Mouse (Mus musculus): ENCODE data around the gene Cog5. TPM values are rescaled to one million over a fixed set of nuclear protein-coding genes. Genes with fewer than 3 reads are reported as not detected.

The Cog5 gene
- polyA plus RNA-seq, 1 experiment from 2014 or later = 41.1 TPM

GRCm38 (mm10) chr12:31848630-31849415, 194.2 kb downstream of the Cog5 start:
- Histone ChIP-seq H3K9ac (ENCODE audit: low read depth, low read length) (no peak overlapping the region), H3K4me3 (ENCODE audit: low read depth, low read length) (no peak overlapping the region), H3K27ac (ENCODE audit: low read depth, low read length) (no peak overlapping the region), H3K27me3 (ENCODE audit: control insufficient read depth, insufficient read depth, low read length) (no peaks in the 10 kb centered on the region), H3K9me3 (ENCODE audit: control insufficient read depth, low read length) (no peaks in the 10 kb centered on the region), H3K36me3 (ENCODE audit: control insufficient read depth, insufficient read depth, low read length) (no peaks in the 10 kb centered on the region), H3K4me1 (replicated peaks; ENCODE audit: control insufficient read depth, insufficient read depth, low read length) (no peaks in the 10 kb centered on the region), H3K4me2 (replicated peaks; ENCODE audit: low read depth, low read length) (no peak overlapping the region)
- no peak for ATAC-seq (ENCODE audit: low FRiP score)
- no peak for DNase-seq (ENCODE audit: low spot score)
- WGBS = 87% methylated on average over 5 of the region's 5 CpGs

- Histone ChIP-seq H3K36me3 (ENCODE audit: control insufficient read depth, insufficient read depth, low read length) (no peaks in the 10 kb centered on the region), H3K4me3 (ENCODE audit: low read depth, low read length) (no peak overlapping the region), H3K27ac (ENCODE audit: low read depth, low read length) (no peak overlapping the region), H3K9me3 (ENCODE audit: control insufficient read depth, low read length) (no peaks in the 10 kb centered on the region), H3K9ac (ENCODE audit: low read depth, low read length) (no peak overlapping the region), H3K4me1 (replicated peaks; ENCODE audit: control insufficient read depth, insufficient read depth, low read length) (no peaks in the 10 kb centered on the region), H3K4me2 (replicated peaks; ENCODE audit: low read depth, low read length) (no peak overlapping the region), H3K27me3 (ENCODE audit: control insufficient read depth, insufficient read depth, low read length) (no peaks in the 10 kb centered on the region)
- DNase-seq (ENCODE audit: low spot score) = no peak
- ATAC-seq (ENCODE audit: low FRiP score) = no peak
- 97% methylated on average over 2 of the region's 2 CpGs for whole genome bisulfite sequencing
Measured at GRCm38 (mm10) chr12:31849601-31850000, 194.9 kb downstream of the Cog5 start.

- Histone ChIP-seq H3K4me2 (replicated peaks; ENCODE audit: low read depth, low read length) (no peak overlapping the region), H3K27me3 (ENCODE audit: control insufficient read depth, insufficient read depth, low read length) (no peaks in the 10 kb centered on the region), H3K9ac (ENCODE audit: low read depth, low read length) (no peak overlapping the region), H3K4me3 (ENCODE audit: low read depth, low read length) (no peak overlapping the region), H3K27ac (ENCODE audit: low read depth, low read length) (no peak overlapping the region), H3K4me1 (replicated peaks; ENCODE audit: control insufficient read depth, insufficient read depth, low read length) (no peaks in the 10 kb centered on the region), H3K9me3 (ENCODE audit: control insufficient read depth, low read length) (no peaks in the 10 kb centered on the region), H3K36me3 (ENCODE audit: control insufficient read depth, insufficient read depth, low read length) (no peaks in the 10 kb centered on the region)
- DNase-seq (ENCODE audit: low spot score) = no peak
- 77% methylated on average over 3 of the region's 3 CpGs for WGBS
- no peak for ATAC-seq (ENCODE audit: low FRiP score)
Measured at GRCm38 (mm10) chr12:31854039-31854438, 199.4 kb downstream of the Cog5 start.

- ATAC-seq (ENCODE audit: low FRiP score) (no peak), DNase-seq (ENCODE audit: low spot score) (no peak)
- Histone ChIP-seq H3K4me3 (ENCODE audit: low read depth, low read length) (no peak overlapping the region), H3K9ac (ENCODE audit: low read depth, low read length) (no peak overlapping the region), H3K27ac (ENCODE audit: low read depth, low read length) (no peak overlapping the region), H3K36me3 (ENCODE audit: control insufficient read depth, insufficient read depth, low read length) (no peaks in the 10 kb centered on the region), H3K9me3 (ENCODE audit: control insufficient read depth, low read length) (no peaks in the 10 kb centered on the region), H3K4me2 (replicated peaks; ENCODE audit: low read depth, low read length) (no peak overlapping the region), H3K4me1 (replicated peaks; ENCODE audit: control insufficient read depth, insufficient read depth, low read length) (no peaks in the 10 kb centered on the region), H3K27me3 (ENCODE audit: control insufficient read depth, insufficient read depth, low read length) (no peaks in the 10 kb centered on the region)
- 74% methylated on average over 2 of the region's 2 CpGs for WGBS
Measured at GRCm38 (mm10) chr12:31854817-31855216, 200.1 kb downstream of the Cog5 start.

GRCm38 (mm10) chr12:31857784-31858183, 203.1 kb downstream of the Cog5 start:
- WGBS = 91% methylated on average over 7 of the region's 7 CpGs
- H3K9me3 ChIP-seq (ENCODE audit: control insufficient read depth, low read length) = no peaks in the 10 kb centered on the region
- H3K27me3 ChIP-seq (ENCODE audit: control insufficient read depth, insufficient read depth, low read length) = no peaks in the 10 kb centered on the region
- no peak for ATAC-seq (ENCODE audit: low FRiP score)
- H3K27ac ChIP-seq (ENCODE audit: low read depth, low read length) = no peak overlapping the region
- no peaks in the 10 kb centered on the region for H3K36me3 ChIP-seq (ENCODE audit: control insufficient read depth, insufficient read depth, low read length)
- H3K9ac ChIP-seq (ENCODE audit: low read depth, low read length) = no peak overlapping the region
- H3K4me3 ChIP-seq (ENCODE audit: low read depth, low read length) = no peak overlapping the region
- H3K4me1 ChIP-seq (replicated peaks; ENCODE audit: control insufficient read depth, insufficient read depth, low read length) = no peaks in the 10 kb centered on the region
- no peak overlapping the region for H3K4me2 ChIP-seq (replicated peaks; ENCODE audit: low read depth, low read length)
- DNase-seq (ENCODE audit: low spot score) = no peak

- H3K4me2 ChIP-seq (replicated peaks; ENCODE audit: low read depth, low read length) = no peak overlapping the region
- no peaks in the 10 kb centered on the region for H3K9me3 ChIP-seq (ENCODE audit: control insufficient read depth, low read length)
- no peak overlapping the region for H3K4me3 ChIP-seq (ENCODE audit: low read depth, low read length)
- no peak overlapping the region for H3K9ac ChIP-seq (ENCODE audit: low read depth, low read length)
- H3K36me3 ChIP-seq (ENCODE audit: control insufficient read depth, insufficient read depth, low read length) = no peaks in the 10 kb centered on the region
- 90% methylated on average over 16 of the region's 16 CpGs for WGBS
- no peak for DNase-seq (ENCODE audit: low spot score)
- ATAC-seq (ENCODE audit: low FRiP score) = no peak
- no peaks in the 10 kb centered on the region for H3K4me1 ChIP-seq (replicated peaks; ENCODE audit: control insufficient read depth, insufficient read depth, low read length)
- no peaks in the 10 kb centered on the region for H3K27me3 ChIP-seq (ENCODE audit: control insufficient read depth, insufficient read depth, low read length)
- H3K27ac ChIP-seq (ENCODE audit: low read depth, low read length) = no peak overlapping the region
Measured at GRCm38 (mm10) chr12:31862668-31863538, 208.2 kb downstream of the Cog5 start.

GRCm38 (mm10) chr12:31876775-31877174, 222.1 kb downstream of the Cog5 start:
- DNase-seq (ENCODE audit: low spot score) (no peak), ATAC-seq (ENCODE audit: low FRiP score) (no peak)
- no peaks in the 10 kb centered on the region for H3K4me1 ChIP-seq (replicated peaks; ENCODE audit: control insufficient read depth, insufficient read depth, low read length)
- no peak overlapping the region for H3K9ac ChIP-seq (ENCODE audit: low read depth, low read length)
- H3K4me2 ChIP-seq (replicated peaks; ENCODE audit: low read depth, low read length) = no peak overlapping the region
- H3K4me3 ChIP-seq (ENCODE audit: low read depth, low read length) = no peak overlapping the region
- 88% methylated on average over 4 of the region's 4 CpGs for WGBS
- H3K27me3 ChIP-seq (ENCODE audit: control insufficient read depth, insufficient read depth, low read length) = no peaks in the 10 kb centered on the region
- H3K27ac ChIP-seq (ENCODE audit: low read depth, low read length) = no peak overlapping the region
- H3K36me3 ChIP-seq (ENCODE audit: control insufficient read depth, insufficient read depth, low read length) = no peaks in the 10 kb centered on the region
- no peaks in the 10 kb centered on the region for H3K9me3 ChIP-seq (ENCODE audit: control insufficient read depth, low read length)

- WGBS = 82% methylated on average over 1 of the region's 1 CpGs
- Histone ChIP-seq H3K4me1 (replicated peaks; ENCODE audit: control insufficient read depth, insufficient read depth, low read length) (no peaks in the 10 kb centered on the region), H3K9ac (ENCODE audit: low read depth, low read length) (no peak overlapping the region), H3K27me3 (ENCODE audit: control insufficient read depth, insufficient read depth, low read length) (no peaks in the 10 kb centered on the region), H3K4me3 (ENCODE audit: low read depth, low read length) (no peak overlapping the region), H3K9me3 (ENCODE audit: control insufficient read depth, low read length) (no peaks in the 10 kb centered on the region), H3K4me2 (replicated peaks; ENCODE audit: low read depth, low read length) (no peak overlapping the region), H3K27ac (ENCODE audit: low read depth, low read length) (no peak overlapping the region), H3K36me3 (ENCODE audit: control insufficient read depth, insufficient read depth, low read length) (no peaks in the 10 kb centered on the region)
- DNase-seq (ENCODE audit: low spot score) (no peak), ATAC-seq (ENCODE audit: low FRiP score) (no peak)
Measured at GRCm38 (mm10) chr12:31882736-31883135, 228.1 kb downstream of the Cog5 start.
